Mouse (Mus musculus): ENCODE measurements around the gene St14. TPM values are rescaled to one million over a fixed set of nuclear protein-coding genes. Genes with fewer than 3 reads are reported as not detected.
"Not testable (repeated sequence)": the region's sequence is repeated elsewhere in the genome, so short reads cannot be mapped to it uniquely, and the experiment has no call there.

St14 gene
- polyA plus RNA-seq, 1 experiment from 2014 or later: 11.3 TPM

- peaks cover 37% of the 10 kb centered on the region for H3K36me3 ChIP-seq
- H3K9me3 ChIP-seq (replicated peaks): no peaks in the 10 kb centered on the region
- no peaks in the 10 kb centered on the region for H3K27me3 ChIP-seq (ENCODE audit: low read depth, poor library complexity, severe bottlenecking)
- no peak overlapping the region for H3K27ac ChIP-seq
- 95% methylated on average over 8 of the region's 8 CpGs for WGBS
- no peaks in the 10 kb centered on the region; the same call in 1 of the 2 replicates for H3K4me1 ChIP-seq
- no peak overlapping the region for H3K4me3 ChIP-seq
- DNase-seq (ENCODE audit: low spot score): no peak
Observed at GRCm38 (mm10) chr9:31070706-31071105, 60.9 kb downstream of the St14 start.

- Histone ChIP-seq H3K36me3 (peaks cover 61% of the 10 kb centered on the region), H3K27ac (no peak overlapping the region), H3K9me3 (replicated peaks) (no peaks in the 10 kb centered on the region)
Observed at GRCm38 (mm10) chr9:31058723-31059122, 72.9 kb downstream of the St14 start.

GRCm38 (mm10) chr9:31051509-31051908, 80.1 kb downstream of the St14 start:
- 91% methylated on average over 6 of the region's 6 CpGs for WGBS
- not testable (repeated sequence) for H3K4me3 ChIP-seq; H3K27ac ChIP-seq; H3K4me1 ChIP-seq; H3K27me3 ChIP-seq (ENCODE audit: low read depth, poor library complexity, severe bottlenecking); H3K9me3 ChIP-seq (replicated peaks); DNase-seq (ENCODE audit: low spot score)
- H3K36me3 ChIP-seq: peaks cover 23% of the 10 kb centered on the region

More at GRCm38 (mm10) chr9:31058723-31059122, 72.9 kb downstream of the St14 start:
- H3K4me1 ChIP-seq: no peaks in the 10 kb centered on the region
- 84% methylated on average over 2 of the region's 2 CpGs for WGBS
- H3K27me3 ChIP-seq (ENCODE audit: low read depth, poor library complexity, severe bottlenecking): no peaks in the 10 kb centered on the region
- DNase-seq (ENCODE audit: low spot score): no peak
- H3K4me3 ChIP-seq: no peak overlapping the region

GRCm38 (mm10) chr9:31050208-31050607, 81.4 kb downstream of the St14 start:
- H3K9me3 ChIP-seq (replicated peaks): no peaks in the 10 kb centered on the region
- no peak for DNase-seq (ENCODE audit: low spot score)
- no peaks in the 10 kb centered on the region for H3K4me1 ChIP-seq
- H3K36me3 ChIP-seq: peaks cover 21% of the 10 kb centered on the region
- 93% methylated on average over 5 of the region's 5 CpGs for WGBS
- no peak overlapping the region for H3K4me3 ChIP-seq
- no peaks in the 10 kb centered on the region for H3K27me3 ChIP-seq (ENCODE audit: low read depth, poor library complexity, severe bottlenecking)
- no peak overlapping the region for H3K27ac ChIP-seq

Other genes with a start within 250 kb of the St14 start
- gene Adamts15, start 209.4 kb downstream of the St14 start, polyA plus RNA-seq (2016; fragmentation: Nextera tagmentation; extraction: Ambion mirVana): 4.0 and 8.5 TPM in 2 replicates
- gene Adamts8, start 189.3 kb downstream of the St14 start, polyA plus RNA-seq (2016; fragmentation: Nextera tagmentation; extraction: Ambion mirVana): 0.06 and 0.29 TPM in 2 replicates
- gene Zbtb44, start 101.2 kb downstream of the St14 start, polyA plus RNA-seq (2016; fragmentation: Nextera tagmentation; extraction: Ambion mirVana): 4.8 and 5.6 TPM in 2 replicates
- gene Aplp2, start 80.0 kb upstream of the St14 start, polyA plus RNA-seq (2016; fragmentation: Nextera tagmentation; extraction: Ambion mirVana): 179 and 182 TPM in 2 replicates
- 7.3 and 7.5 TPM in 2 replicates for gene Prdm10, start 148.7 kb upstream of the St14 start, polyA plus RNA-seq (2016; fragmentation: Nextera tagmentation; extraction: Ambion mirVana)

Measured in limb, embryonic 10.5 days (tissue).